Mouse (Mus musculus): ENCODE measurements around the gene Polr2h. TPM values are rescaled to one million over a fixed set of nuclear protein-coding genes. Genes with fewer than 3 reads are reported as not detected.

Polr2h gene
- polyA plus RNA-seq, 1 experiment from 2014 or later, result 52.6 TPM

GRCm38 (mm10) chr16:20712190-20712589 lies 5.3 kb upstream of the Polr2h start:
- ATAC-seq (ENCODE audit: extremely low read depth, insufficient number of reproducible peaks, low FRiP score, low TSS enrichment), result no peak
- WGBS, result 77% methylated on average over 9 of the region's 9 CpGs

GRCm38 (mm10) chr16:20712889-20713288 lies 4.6 kb upstream of the Polr2h start:
- H3K4me3 ChIP-seq, result no peak overlapping the region
- H3K27me3 ChIP-seq (replicated peaks), result no peaks in the 10 kb centered on the region
- H3K9me3 ChIP-seq, result no peaks in the 10 kb centered on the region
- ATAC-seq (ENCODE audit: extremely low read depth, insufficient number of reproducible peaks, low FRiP score, low TSS enrichment), result no peak
- peaks cover 36% of the 10 kb centered on the region for H3K36me3 ChIP-seq
- no peak overlapping the region for H3K4me2 ChIP-seq
- WGBS, result 45% methylated on average over 7 of the region's 7 CpGs
- no peak overlapping the region for H3K9ac ChIP-seq
- no peak overlapping the region for H3K27ac ChIP-seq (replicated peaks)
- H3K4me1 ChIP-seq, result peaks cover 31% of the 10 kb centered on the region

More at GRCm38 (mm10) chr16:20712190-20712589, 5.3 kb upstream of the Polr2h start:
- peaks cover 30% of the 10 kb centered on the region for H3K4me1 ChIP-seq
- peaks cover 43% of the 10 kb centered on the region for H3K36me3 ChIP-seq
- H3K4me2 ChIP-seq, result no peak overlapping the region
- H3K9ac ChIP-seq, result no peak overlapping the region
- H3K27ac ChIP-seq (replicated peaks), result no peak overlapping the region
- no peaks in the 10 kb centered on the region for H3K27me3 ChIP-seq (replicated peaks)
- H3K9me3 ChIP-seq, result no peaks in the 10 kb centered on the region
- no peak overlapping the region for H3K4me3 ChIP-seq

GRCm38 (mm10) chr16:20714307-20715080 lies 3.0 kb upstream of the Polr2h start:
- H3K27ac ChIP-seq (replicated peaks), result no peak overlapping the region
- WGBS, result 49% methylated on average over 11 of the region's 11 CpGs
- peak overlapping the region; percentile 67; the same call in 1 of the 2 replicates for H3K4me3 ChIP-seq
- peaks cover 38% of the 10 kb centered on the region for H3K4me1 ChIP-seq
- peak overlapping the region; percentile 87 for H3K9ac ChIP-seq
- peaks cover 26% of the 10 kb centered on the region for H3K36me3 ChIP-seq
- no peaks in the 10 kb centered on the region for H3K27me3 ChIP-seq (replicated peaks)
- H3K4me2 ChIP-seq, result peak overlapping the region; percentile 97
- ATAC-seq (ENCODE audit: extremely low read depth, insufficient number of reproducible peaks, low FRiP score, low TSS enrichment), result no peak
- no peaks in the 10 kb centered on the region for H3K9me3 ChIP-seq

GRCm38 (mm10) chr16:20715161-20715560 lies 2.3 kb upstream of the Polr2h start:
- Histone ChIP-seq H3K9ac (peak overlapping the region; percentile 87), H3K27me3 (replicated peaks) (no peaks in the 10 kb centered on the region), H3K27ac (replicated peaks) (no peak overlapping the region; the same call in 1 of the 2 replicates), H3K4me1 (peaks cover 38% of the 10 kb centered on the region), H3K4me3 (peak overlapping the region; percentile 67), H3K9me3 (no peaks in the 10 kb centered on the region), H3K36me3 (peaks cover 31% of the 10 kb centered on the region), H3K4me2 (peak overlapping the region; percentile 97)
- no peak for ATAC-seq (ENCODE audit: extremely low read depth, insufficient number of reproducible peaks, low FRiP score, low TSS enrichment)
- WGBS, result 69% methylated on average over 2 of the region's 2 CpGs

GRCm38 (mm10) chr16:20715566-20715965 lies 1.9 kb upstream of the Polr2h start:
- peaks cover 31% of the 10 kb centered on the region for H3K36me3 ChIP-seq
- H3K9me3 ChIP-seq, result no peaks in the 10 kb centered on the region
- peak overlapping the region; percentile 87 for H3K9ac ChIP-seq
- H3K4me1 ChIP-seq, result peaks cover 38% of the 10 kb centered on the region
- H3K27ac ChIP-seq (replicated peaks), result peak overlapping the region; percentile 97
- no peak for ATAC-seq (ENCODE audit: extremely low read depth, insufficient number of reproducible peaks, low FRiP score, low TSS enrichment)
- H3K27me3 ChIP-seq (replicated peaks), result no peaks in the 10 kb centered on the region
- peak overlapping the region; percentile 67 for H3K4me3 ChIP-seq
- H3K4me2 ChIP-seq, result peak overlapping the region; percentile 97
- WGBS, result 1% methylated on average over 12 of the region's 12 CpGs

GRCm38 (mm10) chr16:20715976-20716840 lies 1.3 kb upstream of the Polr2h start:
- Histone ChIP-seq H3K4me3 (peak overlapping the region; percentile 67), H3K36me3 (peaks cover 31% of the 10 kb centered on the region), H3K27me3 (replicated peaks) (no peaks in the 10 kb centered on the region), H3K4me1 (peaks cover 38% of the 10 kb centered on the region), H3K4me2 (peak overlapping the region; percentile 97), H3K9me3 (no peaks in the 10 kb centered on the region), H3K27ac (replicated peaks) (peak overlapping the region; percentile 97), H3K9ac (peak overlapping the region; percentile 87)
- WGBS, result under 1% methylated on average over 62 of the region's 68 CpGs
- peak; percentile 75 for ATAC-seq (ENCODE audit: extremely low read depth, insufficient number of reproducible peaks, low FRiP score, low TSS enrichment)

GRCm38 (mm10) chr16:20716841-20717180 lies 654 bp upstream of the Polr2h start:
- Histone ChIP-seq H3K4me2 (peak overlapping the region; percentile 97), H3K4me3 (peak overlapping the region; percentile 67), H3K27me3 (replicated peaks) (no peaks in the 10 kb centered on the region), H3K9ac (peak overlapping the region; percentile 87), H3K4me1 (peaks cover 38% of the 10 kb centered on the region), H3K27ac (replicated peaks) (peak overlapping the region; percentile 97), H3K36me3 (peaks cover 32% of the 10 kb centered on the region), H3K9me3 (no peaks in the 10 kb centered on the region)
- no peak for ATAC-seq (ENCODE audit: extremely low read depth, insufficient number of reproducible peaks, low FRiP score, low TSS enrichment)
- 2% methylated on average over 8 of the region's 8 CpGs for WGBS

GRCm38 (mm10) chr16:20717978-20718670 lies 659 bp downstream of the Polr2h start:
- ATAC-seq (ENCODE audit: extremely low read depth, insufficient number of reproducible peaks, low FRiP score, low TSS enrichment), result peak; percentile 2
- peaks cover 38% of the 10 kb centered on the region for H3K4me1 ChIP-seq
- peak overlapping the region; percentile 97 for H3K27ac ChIP-seq (replicated peaks)
- H3K27me3 ChIP-seq (replicated peaks), result no peaks in the 10 kb centered on the region
- peak overlapping the region; percentile 67 for H3K4me3 ChIP-seq
- H3K9me3 ChIP-seq, result no peaks in the 10 kb centered on the region
- WGBS, result 2% methylated on average over 18 of the region's 18 CpGs
- peaks cover 32% of the 10 kb centered on the region for H3K36me3 ChIP-seq
- H3K4me2 ChIP-seq, result peak overlapping the region; percentile 97
- peak overlapping the region; percentile 87 for H3K9ac ChIP-seq

GRCm38 (mm10) chr16:20721808-20722207 lies 4.3 kb downstream of the Polr2h start:
- H3K36me3 ChIP-seq, result peaks cover 32% of the 10 kb centered on the region
- no peak overlapping the region for H3K27ac ChIP-seq (replicated peaks)
- peaks cover 12% of the 10 kb centered on the region for H3K4me1 ChIP-seq
- ATAC-seq (ENCODE audit: extremely low read depth, insufficient number of reproducible peaks, low FRiP score, low TSS enrichment), result no peak
- WGBS, result 78% methylated on average over 10 of the region's 10 CpGs
- H3K27me3 ChIP-seq (replicated peaks), result peaks cover 5% of the 10 kb centered on the region; the same call in 1 of the 2 replicates
- no peak overlapping the region for H3K4me3 ChIP-seq
- H3K9me3 ChIP-seq, result no peaks in the 10 kb centered on the region
- H3K9ac ChIP-seq, result no peak overlapping the region
- H3K4me2 ChIP-seq, result no peak overlapping the region

- Histone ChIP-seq H3K27me3 (replicated peaks) (peaks cover 12% of the 10 kb centered on the region; the same call in 1 of the 2 replicates), H3K9ac (no peak overlapping the region), H3K4me3 (no peak overlapping the region), H3K4me1 (peaks cover 7% of the 10 kb centered on the region), H3K27ac (replicated peaks) (no peak overlapping the region), H3K4me2 (no peak overlapping the region), H3K36me3 (peaks cover 32% of the 10 kb centered on the region), H3K9me3 (no peaks in the 10 kb centered on the region)
- WGBS, result 52% methylated on average over 4 of the region's 4 CpGs
- no peak for ATAC-seq (ENCODE audit: extremely low read depth, insufficient number of reproducible peaks, low FRiP score, low TSS enrichment)
Measured at GRCm38 (mm10) chr16:20722736-20723135, 5.3 kb downstream of the Polr2h start.

GRCm38 (mm10) chr16:20723247-20723646 lies 5.8 kb downstream of the Polr2h start:
- Histone ChIP-seq H3K4me1 (peaks cover 7% of the 10 kb centered on the region), H3K27ac (replicated peaks) (no peak overlapping the region), H3K36me3 (peaks cover 32% of the 10 kb centered on the region), H3K4me3 (no peak overlapping the region), H3K4me2 (no peak overlapping the region), H3K9ac (no peak overlapping the region), H3K9me3 (no peaks in the 10 kb centered on the region), H3K27me3 (replicated peaks) (peaks cover 15% of the 10 kb centered on the region)
- no peak for ATAC-seq (ENCODE audit: extremely low read depth, insufficient number of reproducible peaks, low FRiP score, low TSS enrichment)
- 46% methylated on average over 4 of the region's 4 CpGs for WGBS

Measured in heart, embryonic 13.5 days (tissue).